Mouse (Mus musculus) midbrain, embryonic 11.5 days (tissue): ENCODE results near the gene Taf6l. TPM values are rescaled to one million over a fixed set of nuclear protein-coding genes. Genes with fewer than 3 reads are reported as not detected.

Experiments used
- ATAC-seq: fragments of 200-750 bp; cut with Nextera tagmentation; 2 replicates; pipeline ENCODE4 v1.8.0; 2017; ENCODE audit warnings: moderate TSS enrichment, moderate library complexity; ENCODE audit not compliant: low FRiP score
- DNase-seq: peaks from one replicate; pipeline ENCODE4 v3.0.0; 2015; ENCODE audit warnings: low spot score; ENCODE audit errors: missing footprints
- H3K27ac ChIP-seq: fragments of 300-500 bp; sonication (generic); 2 replicates; pipeline ENCODE4 v1.5.1; 2014; ENCODE audit warnings: low read depth, low read length
- H3K27me3 ChIP-seq: fragments of 300-500 bp; sonication (generic); 2 replicates; pipeline ENCODE4 v1.6.1; 2014; ENCODE audit warnings: mild to moderate bottlenecking, low read length, moderate library complexity, mixed read lengths; ENCODE audit not compliant: control insufficient read depth, insufficient read depth
- H3K36me3 ChIP-seq: fragments of 300-500 bp; sonication (generic); 2 replicates; pipeline ENCODE4 v1.6.1; 2014; ENCODE audit warnings: mild to moderate bottlenecking, low read length, moderate library complexity, mixed read lengths; ENCODE audit not compliant: control insufficient read depth, insufficient read depth
- H3K4me1 ChIP-seq: fragments of 300-500 bp; sonication (generic); 2 replicates; pipeline ENCODE4 v1.6.1; 2014; ENCODE audit warnings: low read length; ENCODE audit not compliant: control insufficient read depth, insufficient read depth
- H3K4me2 ChIP-seq: fragments of 300-500 bp; sonication (generic); 2 replicates; pipeline ENCODE4 v1.6.1; 2014; ENCODE audit warnings: mild to moderate bottlenecking, moderate library complexity
- H3K4me3 ChIP-seq: fragments of 300-500 bp; sonication (generic); 2 replicates; pipeline ENCODE4 v1.5.1; 2014; ENCODE audit warnings: low read depth, low read length
- H3K9ac ChIP-seq: fragments of 300-500 bp; sonication (generic); 2 replicates; pipeline ENCODE4 v1.6.1; 2014; ENCODE audit warnings: low read length
- H3K9me3 ChIP-seq: fragments of 300-500 bp; sonication (generic); 2 replicates; pipeline ENCODE4 v1.6.1; 2016; ENCODE audit warnings: low read length; ENCODE audit not compliant: control insufficient read depth
- WGBS: fragments of 180-500 bp; shearing (Covaris S2); extraction: QIAGEN DNeasy Blood & Tissue Kit; methylation state at CpG from one replicate; pipeline ENCODE4 v1.1.7; 2014; 5-methylcytosine and 5-hydroxymethylcytosine counted together
- polyA plus RNA-seq: library from polyadenylated mRNA; unstranded; fragments of >200 nt; fragmentation: Nextera tagmentation; extraction: Ambion mirVana; gene quantifications from 2 replicates; pipeline ENCODE4 v1.2.1, GENCODE M21; 2014

Gene Taf6l
- polyA plus RNA-seq, 1 experiment from 2014 or later = 19.6 TPM

GRCm38 (mm10) chr19:8755652-8756051, 30.6 kb downstream of the Taf6l start:
- no peak for DNase-seq
- Histone ChIP-seq H3K4me2 (no peak overlapping the region), H3K9ac (no peak overlapping the region), H3K27ac (no peak overlapping the region), H3K9me3 (no peaks in the 10 kb centered on the region), H3K4me1 (peaks cover 10% of the 10 kb centered on the region), H3K36me3 (peaks cover 22% of the 10 kb centered on the region), H3K27me3 (no peaks in the 10 kb centered on the region), H3K4me3 (no peak overlapping the region)
- ATAC-seq = no peak
- WGBS = 82% methylated on average over 3 of the region's 3 CpGs

DNA sequence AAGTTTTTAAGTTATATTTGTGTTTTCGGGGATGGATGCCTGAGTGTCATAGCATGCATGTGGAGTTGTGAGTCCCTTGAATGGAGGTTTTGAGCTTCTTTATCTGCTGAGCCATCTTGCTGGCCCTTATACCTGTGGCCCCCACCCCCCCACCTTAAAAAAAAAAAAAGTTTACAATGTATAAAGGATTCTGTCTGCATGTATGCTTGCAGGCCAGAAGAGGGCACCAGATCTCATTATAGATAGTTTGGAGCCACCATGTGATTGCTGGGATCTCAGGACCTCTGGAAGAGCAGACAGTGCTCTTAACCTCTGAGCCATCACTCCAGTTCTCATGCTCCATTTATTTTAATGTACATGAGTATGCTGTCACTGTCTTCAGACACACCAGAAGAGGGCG, 38.8 kb downstream of the Taf6l start:
- H3K4me3 ChIP-seq = no peak overlapping the region
- no peak overlapping the region for H3K4me2 ChIP-seq
- H3K36me3 ChIP-seq = peaks cover 30% of the 10 kb centered on the region
- H3K9me3 ChIP-seq = no peaks in the 10 kb centered on the region
- H3K27me3 ChIP-seq = no peaks in the 10 kb centered on the region
- WGBS = 66% methylated on average over 2 of the region's 2 CpGs
- no peak overlapping the region for H3K9ac ChIP-seq
- H3K4me1 ChIP-seq = peaks cover under 1% of the 10 kb centered on the region
- no peak for DNase-seq
- ATAC-seq = no peak
- no peak overlapping the region for H3K27ac ChIP-seq

DNA sequence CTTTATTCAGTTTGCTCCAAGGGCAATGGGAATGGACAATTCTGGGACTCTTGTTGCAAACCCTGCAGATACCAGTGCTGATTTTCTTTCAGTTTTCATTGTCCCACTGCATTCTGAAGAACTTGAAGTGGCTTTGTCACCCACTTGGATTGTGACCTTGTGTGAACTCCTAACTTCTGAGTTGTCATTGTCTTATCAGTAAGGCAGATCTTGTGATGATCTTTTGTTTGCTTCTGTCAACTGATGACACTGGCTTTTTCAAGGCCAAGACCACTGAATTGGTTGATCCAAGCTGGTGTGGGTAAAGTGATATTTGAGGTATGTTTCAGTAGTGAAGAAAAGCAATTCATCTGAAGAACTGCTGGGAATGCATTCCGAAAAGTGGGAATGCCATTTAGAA, 40.8 kb downstream of the Taf6l start:
- Histone ChIP-seq H3K36me3 (peaks cover 20% of the 10 kb centered on the region), H3K9ac (no peak overlapping the region), H3K9me3 (no peaks in the 10 kb centered on the region), H3K4me1 (peaks cover 11% of the 10 kb centered on the region), H3K4me3 (no peak overlapping the region), H3K4me2 (no peak overlapping the region), H3K27me3 (no peaks in the 10 kb centered on the region), H3K27ac (no peak overlapping the region)
- WGBS = 88% methylated on average over 1 of the region's 1 CpGs
- DNase-seq = peak; percentile 8
- ATAC-seq = no peak

- 28% methylated on average over 14 of the region's 14 CpGs for WGBS
- H3K9me3 ChIP-seq = no peaks in the 10 kb centered on the region
- ATAC-seq (no peak), DNase-seq (no peak)
- peak overlapping the region; percentile 57 for H3K4me3 ChIP-seq
- peak overlapping the region; percentile 90 for H3K4me2 ChIP-seq
- peaks cover 11% of the 10 kb centered on the region for H3K4me1 ChIP-seq
- peak overlapping the region; percentile 78 for H3K9ac ChIP-seq
- H3K27me3 ChIP-seq = no peaks in the 10 kb centered on the region
- H3K36me3 ChIP-seq = peaks cover 16% of the 10 kb centered on the region; the same call in 1 of the 2 replicates
- no peak overlapping the region for H3K27ac ChIP-seq
Observed at GRCm38 (mm10) chr19:8742176-8742575, 44.0 kb downstream of the Taf6l start.

GRCm38 (mm10) chr19:8741243-8741869, 44.9 kb downstream of the Taf6l start, which contains the start of gene Stx5a:
Stx5a (plus strand) TSS chr19:8741413.
- Histone ChIP-seq H3K4me1 (peaks cover 14% of the 10 kb centered on the region), H3K4me2 (peak within 1 kb of the TSS; percentile 90), H3K36me3 (peaks cover 13% of the 10 kb centered on the region; the same call in 1 of the 2 replicates), H3K27ac (peak within 1 kb of the TSS; percentile 80; the same call in 1 of the 2 replicates), H3K9me3 (no peaks in the 10 kb centered on the region), H3K4me3 (peak within 1 kb of the TSS; percentile 57), H3K9ac (peak within 1 kb of the TSS; percentile 78), H3K27me3 (no peaks in the 10 kb centered on the region)
- ATAC-seq (peak; percentile 99), DNase-seq (peak; percentile 100)
- WGBS = under 1% methylated on average over 36 of the region's 36 CpGs

GRCm38 (mm10) chr19:8740603-8741002, 45.6 kb downstream of the Taf6l start, which contains the start of gene 1700092M07Rik:
1700092M07Rik (plus strand) TSS chr19:8740718.
- ATAC-seq = no peak
- Histone ChIP-seq H3K36me3 (peaks cover 11% of the 10 kb centered on the region; the same call in 1 of the 2 replicates), H3K9me3 (no peaks in the 10 kb centered on the region), H3K27me3 (no peaks in the 10 kb centered on the region), H3K27ac (peak within 1 kb of the TSS; percentile 80; the same call in 1 of the 2 replicates), H3K4me3 (peak within 1 kb of the TSS; percentile 57), H3K9ac (peak within 1 kb of the TSS; percentile 78), H3K4me2 (peak within 1 kb of the TSS; percentile 35), H3K4me1 (peaks cover 14% of the 10 kb centered on the region)
- WGBS = 70% methylated on average over 14 of the region's 14 CpGs
- peak; percentile 84 for DNase-seq

GRCm38 (mm10) chr19:8739646-8740045, 46.6 kb downstream of the Taf6l start:
- ATAC-seq (no peak), DNase-seq (peak; percentile 76)
- Histone ChIP-seq H3K9ac (no peak overlapping the region), H3K4me1 (peaks cover 16% of the 10 kb centered on the region), H3K27me3 (no peaks in the 10 kb centered on the region), H3K4me2 (no peak overlapping the region), H3K36me3 (peaks cover 8% of the 10 kb centered on the region; the same call in 1 of the 2 replicates), H3K9me3 (no peaks in the 10 kb centered on the region), H3K4me3 (no peak overlapping the region), H3K27ac (no peak overlapping the region)
- WGBS = 95% methylated on average over 6 of the region's 6 CpGs

- Histone ChIP-seq H3K4me1 (peaks cover 16% of the 10 kb centered on the region), H3K27ac (no peak overlapping the region), H3K36me3 (peaks cover 8% of the 10 kb centered on the region; the same call in 1 of the 2 replicates), H3K27me3 (no peaks in the 10 kb centered on the region), H3K4me3 (no peak overlapping the region), H3K9me3 (no peaks in the 10 kb centered on the region), H3K9ac (no peak overlapping the region), H3K4me2 (no peak overlapping the region)
- ATAC-seq (no peak), DNase-seq (peak; percentile 72)
- 90% methylated on average over 7 of the region's 7 CpGs for WGBS
Observed at GRCm38 (mm10) chr19:8738911-8739310, 47.3 kb downstream of the Taf6l start.

DNA sequence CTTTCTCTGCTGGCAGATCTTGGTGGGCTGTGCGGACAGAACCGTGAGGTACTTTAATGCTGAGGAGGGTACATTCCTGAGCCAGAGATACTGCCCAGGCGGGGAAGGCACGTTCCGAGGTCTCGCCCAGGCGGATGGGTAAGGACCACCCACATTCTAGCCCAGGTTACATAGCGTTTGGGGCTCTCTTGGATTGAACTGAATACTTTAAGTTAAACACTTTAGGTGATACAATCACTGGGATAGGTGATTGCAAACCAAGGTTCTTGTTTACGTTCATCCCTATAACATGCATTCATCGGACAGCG, 50.1 kb downstream of the Taf6l start:
- DNase-seq (no peak), ATAC-seq (peak; percentile 62)
- 2% methylated on average over 11 of the region's 11 CpGs for WGBS
- peak overlapping the region; percentile 73 for H3K9ac ChIP-seq
- peak overlapping the region; percentile 87 for H3K4me3 ChIP-seq
- H3K4me2 ChIP-seq = peak overlapping the region; percentile 87
- peaks cover 8% of the 10 kb centered on the region; the same call in 1 of the 2 replicates for H3K36me3 ChIP-seq
- H3K9me3 ChIP-seq = no peaks in the 10 kb centered on the region
- peaks cover 11% of the 10 kb centered on the region for H3K4me1 ChIP-seq
- H3K27me3 ChIP-seq = no peaks in the 10 kb centered on the region
- H3K27ac ChIP-seq = no peak overlapping the region
